Mouse (Mus musculus): Measurements from ENCODE around the gene Tril. TPM values are rescaled to one million over a fixed set of nuclear protein-coding genes. Genes with fewer than 3 reads are reported as not detected.

The Tril gene
- total and polyA plus RNA-seq, 3 experiments, result not detected

DNA sequence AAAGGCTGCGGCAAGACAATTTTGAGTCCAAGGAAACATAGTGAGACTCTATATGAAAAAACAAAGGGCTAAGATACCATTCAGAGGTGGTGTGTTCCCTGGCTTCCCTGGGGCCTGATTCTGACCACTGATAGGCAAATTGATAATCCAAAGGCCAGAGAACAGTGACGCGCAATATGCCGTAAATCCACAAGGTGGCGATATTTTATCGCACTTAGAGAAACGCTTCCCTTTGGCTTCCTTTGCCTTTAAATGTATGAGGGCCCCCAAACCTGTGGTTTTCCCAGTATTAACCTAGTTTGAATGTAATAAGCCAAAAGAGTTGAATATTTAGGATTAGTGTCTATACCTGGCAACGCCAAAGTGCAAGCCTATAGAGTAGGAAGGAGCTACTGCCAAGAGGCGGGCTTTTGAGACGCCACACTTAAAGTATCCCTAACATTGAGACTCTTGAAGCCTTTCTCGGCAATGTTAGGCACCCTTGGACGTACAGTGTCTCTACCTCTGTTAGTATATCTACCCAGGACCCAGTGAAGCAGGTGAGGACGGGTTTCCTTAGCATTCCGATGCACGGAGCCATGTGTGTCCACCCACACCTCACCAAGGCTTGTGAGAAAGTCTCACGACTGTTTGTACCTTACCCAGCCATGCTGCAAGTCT lies 37.6 kb downstream of the Tril start:
- H3K27ac ChIP-seq (ENCODE audit: insufficient read depth, low read depth), result no peak overlapping the region
- no peak overlapping the region for H3K9ac ChIP-seq (ENCODE audit: insufficient read depth, low read depth)
- in situ Hi-C loops (cut with MboI; ENCODE audit: low pct_ligation_motif_present, low pct_unique_long_range_greater_than_20kb, low sequenced_read_pairs), result no loop called here
- H3K79me2 ChIP-seq (replicated peaks; ENCODE audit: control insufficient read depth, extremely low read depth, insufficient read depth, poor library complexity, severe bottlenecking), result no peaks in the 10 kb centered on the region
- no peaks in the 10 kb centered on the region for H3K9me3 ChIP-seq (replicated peaks; ENCODE audit: low read length)
- H3K4me3 ChIP-seq (replicated peaks in 1 of 3; ENCODE audit: low read depth in 2 of 3, low read length in 2 of 3, poor library complexity in 1 of 3), result no peak overlapping the region
- H3K4me2 ChIP-seq (ENCODE audit: insufficient read depth, low read depth, poor library complexity, severe bottlenecking), result no peak overlapping the region
- no peaks in the 10 kb centered on the region for H3K36me3 ChIP-seq (replicated peaks in 1 of 2; ENCODE audit: control insufficient read depth in 1 of 2, insufficient read depth in 1 of 2, low read length in 1 of 2)
- peaks cover 3 to 5% of the 10 kb centered on the region in 2 experiments; a peak in 3 of 4 replicates for H3K4me1 ChIP-seq (ENCODE audit: control insufficient read depth in 1 of 2, insufficient read depth in 2 of 2)
- TF ChIP-seq SMC3 (IDR thresholded peaks at IDR 0.05; ENCODE audit: low read depth, low read length), result peak; percentile 89
- TF ChIP-seq ZC3H11A (IDR thresholded peaks at IDR 0.05; ENCODE audit: low read depth, low read length), result peak; percentile 72
- no peak for TF ChIP-seq POLR2AphosphoS2 (IDR thresholded peaks at IDR 0.05; ENCODE audit: low read depth, low read length)
- 0 out of 2 replicates have a peak, but pooled peaks have one; percentile 16 for TF ChIP-seq NRF1 (IDR thresholded peaks at IDR 0.05; ENCODE audit: low read depth, low read length)
- TF ChIP-seq MAFK (IDR thresholded peaks at IDR 0.05; ENCODE audit: insufficient replicate concordance, low read length), result no peak
- TF ChIP-seq JUND (conservative IDR thresholded peaks at IDR 0.05; ENCODE audit: low read depth, low read length), result no peak
- TF ChIP-seq PAX5 (IDR thresholded peaks at IDR 0.05; ENCODE audit: low read length), result no peak
- TF ChIP-seq BHLHE40 (IDR thresholded peaks at IDR 0.05; ENCODE audit: low read depth, low read length), result 0 out of 2 replicates have a peak, but pooled peaks have one; percentile 14
- 0 out of 2 replicates have a peak, but pooled peaks have one; percentile 52 for TF ChIP-seq SIN3A (IDR thresholded peaks at IDR 0.05; ENCODE audit: low read length)
- peak; percentile 95 for TF ChIP-seq RAD21 (IDR thresholded peaks at IDR 0.05; ENCODE audit: low read depth, low read length)
- peak; percentile 91 for TF ChIP-seq CTCF (conservative IDR thresholded peaks at IDR 0.05 in 1 of 2, IDR thresholded peaks at IDR 0.05 in 1 of 2; ENCODE audit: low read depth in 2 of 2, low read length in 2 of 2)
- no peak for TF ChIP-seq MYC (IDR thresholded peaks at IDR 0.05; ENCODE audit: low read depth, low read length)
- dilution Hi-C loops (cut with MboI; ENCODE audit: extremely low pct_ligation_motif_present, extremely low pct_unique_long_range_greater_than_20kb, low sequenced_read_pairs), result no loop called here
- H3K27me3 ChIP-seq (replicated peaks), result no peaks in the 10 kb centered on the region
- peak; percentile 53 for DNase-seq (ENCODE audit: extremely low read depth)

DNA sequence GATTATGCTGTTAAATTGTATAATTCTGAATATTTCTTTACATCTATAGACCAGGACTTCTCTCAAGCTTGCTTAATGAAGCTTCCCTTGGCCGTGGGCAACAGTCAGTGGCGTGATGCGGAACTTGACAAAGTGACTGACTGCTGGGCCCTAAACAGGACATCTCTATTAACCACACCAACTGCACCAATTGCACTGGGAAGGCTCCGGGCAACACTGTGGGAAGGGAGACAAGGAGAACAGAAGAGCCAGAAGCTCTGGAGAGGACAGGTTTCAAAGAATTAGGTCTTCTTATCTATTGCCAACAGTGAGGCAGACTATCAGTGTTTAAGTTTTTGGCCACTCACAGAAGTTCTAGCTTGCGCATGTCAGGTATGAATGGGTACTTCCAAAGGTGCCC lies 38.4 kb downstream of the Tril start:
- Histone ChIP-seq H3K27me3 (replicated peaks) (no peaks in the 10 kb centered on the region), H3K4me1 (ENCODE audit: control insufficient read depth in 1 of 2, insufficient read depth in 2 of 2) (peaks cover 3 to 5% of the 10 kb centered on the region in 2 experiments; a peak in 3 of 4 replicates), H3K27ac (ENCODE audit: insufficient read depth, low read depth) (no peak overlapping the region), H3K9ac (ENCODE audit: insufficient read depth, low read depth) (no peak overlapping the region), H3K9me3 (replicated peaks; ENCODE audit: low read length) (no peaks in the 10 kb centered on the region), H3K4me3 (replicated peaks in 1 of 3; ENCODE audit: low read depth in 2 of 3, low read length in 2 of 3, poor library complexity in 1 of 3) (no peak overlapping the region), H3K79me2 (replicated peaks; ENCODE audit: control insufficient read depth, extremely low read depth, insufficient read depth, poor library complexity, severe bottlenecking) (no peaks in the 10 kb centered on the region), H3K4me2 (ENCODE audit: insufficient read depth, low read depth, poor library complexity, severe bottlenecking) (no peak overlapping the region), H3K36me3 (replicated peaks in 1 of 2; ENCODE audit: control insufficient read depth in 1 of 2, insufficient read depth in 1 of 2, low read length in 1 of 2) (no peaks in the 10 kb centered on the region)
- dilution Hi-C loops (cut with MboI; ENCODE audit: extremely low pct_ligation_motif_present, extremely low pct_unique_long_range_greater_than_20kb, low sequenced_read_pairs), result no loop called here
- in situ Hi-C loops (cut with MboI; ENCODE audit: low pct_ligation_motif_present, low pct_unique_long_range_greater_than_20kb, low sequenced_read_pairs), result no loop called here
- DNase-seq (ENCODE audit: extremely low read depth), result no peak
- TF ChIP-seq IRF4 (IDR thresholded peaks at IDR 0.05; ENCODE audit: low read depth, low read length) (no peak), E2F4 (IDR thresholded peaks at IDR 0.05; ENCODE audit: insufficient replicate concordance, low read depth, low read length) (no peak), UBTF (IDR thresholded peaks at IDR 0.05; ENCODE audit: low read depth, low read length) (no peak), SIN3A (IDR thresholded peaks at IDR 0.05; ENCODE audit: low read length) (no peak), ZKSCAN1 (IDR thresholded peaks at IDR 0.05; ENCODE audit: borderline replicate concordance, low read depth, low read length) (no peak), NRF1 (IDR thresholded peaks at IDR 0.05; ENCODE audit: low read depth, low read length) (no peak), MAZ (IDR thresholded peaks at IDR 0.05; ENCODE audit: low read depth, low read length) (no peak), SMC3 (IDR thresholded peaks at IDR 0.05; ENCODE audit: low read depth, low read length) (no peak), KAT2A (IDR thresholded peaks at IDR 0.05; ENCODE audit: insufficient replicate concordance, low read length) (no peak), USF1 (IDR thresholded peaks at IDR 0.05; ENCODE audit: low read depth, low read length) (no peak), MAFK (IDR thresholded peaks at IDR 0.05; ENCODE audit: insufficient replicate concordance, low read length) (no peak), TCF12 (IDR thresholded peaks at IDR 0.05; ENCODE audit: low read depth, low read length) (no peak), GABPA (IDR thresholded peaks at IDR 0.05; ENCODE audit: insufficient replicate concordance, low read depth, low read length) (no peak), MAX (IDR thresholded peaks at IDR 0.05; ENCODE audit: low read length) (no peak), BHLHE40 (IDR thresholded peaks at IDR 0.05; ENCODE audit: low read depth, low read length) (no peak), CHD1 (IDR thresholded peaks at IDR 0.05; ENCODE audit: low read depth, low read length) (no peak)
